Mouse (Mus musculus) liver, embryonic 16.5 days (tissue): ENCODE results near the gene Inhbc. TPM values are rescaled to one million over a fixed set of nuclear protein-coding genes. Genes with fewer than 3 reads are reported as not detected.

Experiments
- ATAC-seq: fragments of 200-750 bp; cut with Nextera tagmentation; 2 replicates; pipeline ENCODE4 v1.8.0; 2017; ENCODE audit warnings: low read depth, mild to moderate bottlenecking, moderate number of reproducible peaks, moderate library complexity
- H3K27ac ChIP-seq: fragments of 300-500 bp; sonication (generic); 2 replicates; pipeline ENCODE4 v1.5.1; 2014; ENCODE audit warnings: mild to moderate bottlenecking, low read length
- H3K27me3 ChIP-seq: fragments of 300-500 bp; sonication (generic); 2 replicates; pipeline ENCODE4 v1.6.1; 2014; ENCODE audit warnings: low read depth, low read length, mixed read lengths; ENCODE audit not compliant: control insufficient read depth, insufficient read depth
- H3K36me3 ChIP-seq: fragments of 300-500 bp; sonication (generic); 2 replicates; pipeline ENCODE4 v1.6.1; 2014; ENCODE audit warnings: mild to moderate bottlenecking; ENCODE audit not compliant: control insufficient read depth, insufficient read depth
- H3K4me1 ChIP-seq: fragments of 300-500 bp; sonication (generic); 2 replicates; pipeline ENCODE4 v1.6.1; 2014; ENCODE audit warnings: low read depth, low read length, mixed read lengths; ENCODE audit not compliant: control insufficient read depth
- H3K4me2 ChIP-seq: fragments of 300-500 bp; sonication (generic); 2 replicates; pipeline ENCODE4 v1.6.1; 2014; ENCODE audit warnings: low read depth, low read length, mixed read lengths
- H3K4me3 ChIP-seq: fragments of 300-500 bp; sonication (generic); 2 replicates; pipeline ENCODE4 v1.5.1; 2014; ENCODE audit warnings: low read depth, mild to moderate bottlenecking, low read length
- H3K9ac ChIP-seq: fragments of 300-500 bp; sonication (generic); 2 replicates; pipeline ENCODE4 v1.6.1; 2014; ENCODE audit warnings: low read depth, low read length
- H3K9me3 ChIP-seq: fragments of 300-500 bp; sonication (generic); replicated peaks from 2 replicates; pipeline ENCODE4 v1.6.1; 2016; ENCODE audit warnings: low read length; ENCODE audit not compliant: control insufficient read depth
- WGBS: fragments of 180-500 bp; shearing (Covaris S2); extraction: QIAGEN DNeasy Blood & Tissue Kit; methylation state at CpG from one replicate; pipeline ENCODE4 v1.1.7; 2014; ENCODE audit not compliant: insufficient replicate concordance; 5-methylcytosine and 5-hydroxymethylcytosine counted together
- polyA plus RNA-seq: library from polyadenylated mRNA; unstranded; fragments of >200 nt; fragmentation: Nextera tagmentation; extraction: Ambion mirVana; gene quantifications from 2 replicates; pipeline ENCODE4 v1.2.1, GENCODE M21; 2015

Gene Inhbc
- polyA plus RNA-seq, result 4.3 and 5.9 TPM in 2 replicates

DNA sequence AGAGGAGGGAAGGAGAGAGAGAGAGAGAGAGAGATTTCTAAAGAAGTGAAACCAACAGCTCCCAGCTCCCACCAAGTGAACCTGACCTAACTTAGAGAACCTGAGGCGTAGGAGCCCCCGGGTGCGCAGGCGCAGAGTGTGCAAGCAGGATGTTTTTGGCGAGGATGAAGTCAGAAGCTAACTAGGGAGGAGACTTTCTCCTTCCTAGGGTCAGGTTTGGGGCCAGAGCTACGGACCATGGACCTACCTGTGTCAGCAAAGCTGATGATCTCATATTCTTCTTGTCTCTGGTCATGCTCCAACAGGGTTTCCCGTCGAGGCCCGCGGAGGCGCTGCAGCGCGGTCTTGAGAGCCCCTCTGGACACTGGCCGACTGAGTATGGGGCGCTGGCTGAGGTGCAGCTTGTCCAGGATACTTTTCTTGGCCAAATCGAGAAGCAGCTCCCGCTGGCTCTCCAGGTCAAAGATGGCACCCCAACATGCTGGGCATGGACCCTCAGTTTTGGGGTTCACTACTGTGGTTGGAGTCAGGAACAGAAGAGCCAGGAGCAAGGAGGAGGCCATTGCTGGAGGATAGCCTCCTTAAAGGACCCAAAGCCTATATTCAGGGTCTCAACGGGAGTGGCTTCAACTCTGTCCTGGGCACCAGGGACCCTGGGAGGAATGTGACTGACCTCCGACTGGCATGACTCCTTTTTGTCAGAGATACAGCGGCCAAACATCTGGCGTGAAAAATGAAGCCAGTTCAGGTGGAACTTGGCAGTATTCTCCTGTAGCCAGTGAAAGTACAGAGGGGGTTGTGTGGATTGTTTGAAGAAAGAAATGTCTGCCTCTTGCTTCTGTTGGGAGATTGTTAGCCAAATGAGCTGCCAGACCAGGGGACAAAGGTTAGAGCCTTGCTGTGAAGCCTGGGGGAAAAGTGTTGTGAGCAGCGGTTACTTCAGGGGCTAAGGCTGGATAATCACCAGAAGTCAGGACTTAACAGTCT is at the start of gene Inhbc:
TSS of gene Inhbc (minus strand) at position 598 of the 987 bp plus-strand sequence.
- peak within 1 kb of the TSS; percentile 4; the same call in 1 of the 2 replicates for H3K9ac ChIP-seq
- H3K4me3 ChIP-seq, result no peak within 1 kb of the TSS
- 64% methylated on average over 22 of the region's 22 CpGs for WGBS
- no peaks in the 10 kb centered on the region for H3K9me3 ChIP-seq
- no peaks in the 10 kb centered on the region for H3K27me3 ChIP-seq
- no peaks in the 10 kb centered on the region for H3K4me1 ChIP-seq
- 0 out of 2 replicates have a peak, but pooled peaks have one; percentile 15 for ATAC-seq
- peak within 1 kb of the TSS; percentile 27 for H3K4me2 ChIP-seq
- H3K27ac ChIP-seq, result peak within 1 kb of the TSS; percentile 74
- no peaks in the 10 kb centered on the region for H3K36me3 ChIP-seq

DNA sequence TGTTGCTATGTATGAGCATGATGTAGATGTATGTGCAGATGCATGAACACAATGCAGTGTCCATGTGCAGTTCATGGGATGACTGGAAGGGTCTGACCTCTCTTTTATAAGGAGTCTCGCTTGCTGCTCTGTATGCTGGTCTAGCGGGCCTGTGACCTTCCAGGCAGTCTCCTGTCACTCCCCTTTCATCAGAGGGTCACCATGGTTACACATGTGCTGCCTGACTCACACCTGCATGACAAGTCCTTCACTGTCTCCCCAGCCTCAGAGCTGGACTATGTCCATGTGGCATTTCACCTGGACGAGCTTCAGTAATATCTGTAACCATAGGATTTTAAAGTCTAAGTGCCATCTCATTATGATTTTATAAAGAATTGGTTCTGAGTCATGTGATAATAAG is 43.9 kb upstream of the Inhbc start:
- Histone ChIP-seq H3K27me3 (no peaks in the 10 kb centered on the region), H3K4me2 (no peak overlapping the region), H3K4me1 (peaks cover 3% of the 10 kb centered on the region), H3K9ac (no peak overlapping the region), H3K9me3 (no peaks in the 10 kb centered on the region), H3K27ac (no peak overlapping the region), H3K4me3 (no peak overlapping the region), H3K36me3 (no peaks in the 10 kb centered on the region)
- 74% methylated on average over 3 of the region's 3 CpGs for whole genome bisulfite sequencing
- ATAC-seq, result 0 out of 2 replicates have a peak, but pooled peaks have one; percentile 17

DNA sequence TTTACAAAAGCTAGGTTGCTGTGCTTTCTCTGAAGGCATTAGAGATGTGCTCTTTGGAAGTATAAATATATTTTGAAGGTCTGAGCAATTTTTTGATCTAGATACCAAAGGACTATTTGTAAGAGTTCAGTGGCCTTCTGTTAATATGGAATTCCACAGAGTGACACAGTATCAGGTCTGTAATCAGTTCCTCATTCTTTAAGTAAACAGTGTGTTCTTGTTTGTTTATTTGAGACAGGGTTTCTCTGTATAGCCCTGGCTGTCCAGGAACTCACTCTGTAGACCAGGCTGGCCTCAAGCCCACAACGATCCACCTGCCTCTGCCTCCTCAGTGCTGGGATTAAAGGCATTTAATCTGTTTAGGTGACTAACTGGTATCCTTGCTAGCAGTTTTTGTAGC is 43.4 kb upstream of the Inhbc start:
- Histone ChIP-seq H3K4me2 (no peak overlapping the region), H3K4me1 (peaks cover 3% of the 10 kb centered on the region), H3K27ac (no peak overlapping the region), H3K9ac (no peak overlapping the region), H3K36me3 (no peaks in the 10 kb centered on the region), H3K27me3 (no peaks in the 10 kb centered on the region), H3K9me3 (no peaks in the 10 kb centered on the region), H3K4me3 (no peak overlapping the region)
- 81% methylated on average over 1 of the region's 1 CpGs for whole genome bisulfite sequencing
- no peak for ATAC-seq

DNA sequence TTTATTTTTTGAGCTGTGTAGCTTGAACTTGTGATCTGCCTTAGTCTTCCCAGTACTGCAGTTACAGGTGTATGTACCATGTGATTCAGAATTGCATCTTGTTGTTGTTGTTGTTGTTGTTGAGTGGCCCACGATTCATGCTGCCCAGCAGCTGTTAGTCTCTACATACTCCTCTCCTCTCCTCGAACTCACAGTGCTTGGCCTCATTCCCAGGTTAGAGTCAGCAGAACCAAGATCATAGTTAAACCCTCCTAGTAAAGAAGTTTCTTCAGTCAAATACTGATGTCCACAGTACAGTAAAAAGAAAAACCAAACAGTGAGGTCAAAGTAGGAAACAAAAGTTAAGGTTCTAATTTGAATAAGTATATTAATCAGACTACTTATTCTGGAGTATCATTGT is 42.5 kb upstream of the Inhbc start:
- Histone ChIP-seq H3K4me3 (no peak overlapping the region), H3K27me3 (no peaks in the 10 kb centered on the region), H3K9me3 (no peaks in the 10 kb centered on the region), H3K27ac (no peak overlapping the region), H3K36me3 (no peaks in the 10 kb centered on the region), H3K4me2 (no peak overlapping the region), H3K9ac (no peak overlapping the region), H3K4me1 (peaks cover 3% of the 10 kb centered on the region)
- ATAC-seq, result no peak
- 67% methylated on average over 2 of the region's 2 CpGs for WGBS

DNA sequence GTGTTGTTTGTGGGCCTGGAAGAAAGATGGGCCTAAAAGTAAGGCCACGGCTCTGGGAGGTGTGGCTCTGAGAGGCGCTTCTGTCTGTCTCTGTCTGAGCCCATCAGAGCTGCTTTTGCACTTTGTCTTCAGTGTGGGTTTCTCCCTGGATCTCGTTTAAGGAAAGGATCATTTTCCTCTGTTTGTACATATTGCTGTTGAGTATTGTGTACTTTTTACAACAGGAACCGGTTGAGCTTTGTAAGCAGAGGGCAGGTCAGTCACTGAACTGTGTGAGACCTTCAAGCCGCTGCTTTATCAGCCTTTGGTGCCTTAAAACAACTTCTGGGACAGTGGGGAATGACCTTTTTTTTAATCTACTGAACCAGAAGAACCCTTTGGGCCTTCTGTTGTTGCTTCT is 41.9 kb upstream of the Inhbc start:
- no peak overlapping the region for H3K4me3 ChIP-seq
- H3K27ac ChIP-seq, result peak overlapping the region; percentile 51; the same call in 1 of the 2 replicates
- no peaks in the 10 kb centered on the region for H3K27me3 ChIP-seq
- no peaks in the 10 kb centered on the region for H3K9me3 ChIP-seq
- no peak overlapping the region for H3K4me2 ChIP-seq
- H3K9ac ChIP-seq, result no peak overlapping the region
- 50% methylated on average over 5 of the region's 5 CpGs for WGBS
- no peak for ATAC-seq
- H3K36me3 ChIP-seq, result no peaks in the 10 kb centered on the region
- H3K4me1 ChIP-seq, result peaks cover 3% of the 10 kb centered on the region

DNA sequence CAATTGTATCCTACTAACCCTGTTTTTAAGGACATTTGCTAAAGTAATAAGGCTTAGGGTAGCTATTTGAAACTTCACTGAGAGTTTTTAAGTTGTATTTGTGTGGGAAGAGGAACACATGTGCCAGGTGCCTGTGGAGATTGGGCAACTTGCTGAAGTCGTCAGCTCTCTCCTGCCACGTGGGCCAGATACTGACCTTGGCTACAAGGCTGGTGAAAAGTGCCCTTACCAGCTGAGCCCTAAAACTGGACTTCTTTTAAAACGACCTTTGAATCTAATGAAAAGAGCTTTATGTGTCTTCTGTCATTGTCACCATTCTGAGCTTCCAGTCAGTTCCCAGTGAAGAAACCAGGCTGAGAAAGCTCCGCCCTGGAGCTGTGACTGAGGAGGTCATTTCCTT is 37.2 kb upstream of the Inhbc start:
- Histone ChIP-seq H3K4me2 (no peak overlapping the region), H3K9me3 (no peaks in the 10 kb centered on the region), H3K36me3 (no peaks in the 10 kb centered on the region), H3K9ac (no peak overlapping the region), H3K27me3 (no peaks in the 10 kb centered on the region), H3K4me1 (peaks cover 3% of the 10 kb centered on the region), H3K27ac (no peak overlapping the region), H3K4me3 (no peak overlapping the region)
- 44% methylated on average over 4 of the region's 4 CpGs for WGBS
- no peak for ATAC-seq

DNA sequence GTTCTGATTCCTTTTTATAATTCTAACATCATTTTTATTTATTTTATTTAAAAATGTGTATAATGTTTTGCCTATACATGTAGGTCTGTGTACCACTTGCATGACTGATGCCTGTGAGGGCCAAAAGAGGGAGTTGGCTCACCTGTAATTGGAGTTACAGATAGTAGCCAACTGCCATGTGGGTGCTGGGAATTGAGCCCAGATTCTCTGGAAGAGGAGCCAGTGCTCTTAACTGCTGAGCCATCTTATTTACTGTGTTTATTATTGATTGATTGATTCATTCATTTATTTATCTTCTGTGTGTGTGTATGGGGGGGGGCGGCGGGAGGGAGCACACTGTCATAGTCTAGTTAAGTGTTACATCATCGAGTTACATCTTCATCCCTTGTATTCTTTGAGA is 34.5 kb upstream of the Inhbc start:
- no peak overlapping the region for H3K9ac ChIP-seq
- no peaks in the 10 kb centered on the region for H3K4me1 ChIP-seq
- 81% methylated on average over 3 of the region's 3 CpGs for WGBS
- H3K36me3 ChIP-seq, result peaks cover 13% of the 10 kb centered on the region
- no peak for ATAC-seq
- no peak overlapping the region for H3K4me3 ChIP-seq
- no peaks in the 10 kb centered on the region for H3K9me3 ChIP-seq
- H3K4me2 ChIP-seq, result no peak overlapping the region
- H3K27me3 ChIP-seq, result no peaks in the 10 kb centered on the region
- no peak overlapping the region for H3K27ac ChIP-seq

DNA sequence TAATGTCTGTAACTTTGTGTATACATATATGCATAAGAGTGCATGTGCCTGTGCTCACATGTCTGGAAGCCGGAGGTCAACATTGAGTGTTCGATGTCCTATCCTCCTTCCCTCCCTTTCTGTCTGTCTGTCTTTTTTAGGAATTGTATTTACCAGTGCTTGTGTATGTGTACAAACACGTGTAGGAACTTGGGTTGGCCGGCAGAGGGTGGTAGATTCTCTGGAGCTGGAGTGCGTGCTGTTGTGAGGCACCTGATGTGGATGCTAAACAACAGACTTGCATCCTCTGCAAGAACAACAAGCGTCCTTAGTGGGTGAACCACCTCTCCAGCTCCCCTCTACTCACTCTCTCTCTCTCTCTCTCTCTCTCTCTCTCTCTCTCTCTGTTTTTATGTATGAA is 21.5 kb upstream of the Inhbc start:
- H3K27ac ChIP-seq, result no peak overlapping the region
- H3K36me3 ChIP-seq, result no peaks in the 10 kb centered on the region; the same call in none of the 2 replicates
- H3K27me3 ChIP-seq, result no peaks in the 10 kb centered on the region
- no peaks in the 10 kb centered on the region for H3K9me3 ChIP-seq
- no peak overlapping the region for H3K4me2 ChIP-seq
- no peak overlapping the region for H3K9ac ChIP-seq
- 73% methylated on average over 6 of the region's 6 CpGs for WGBS
- no peak for ATAC-seq
- H3K4me3 ChIP-seq, result no peak overlapping the region
- no peaks in the 10 kb centered on the region for H3K4me1 ChIP-seq

DNA sequence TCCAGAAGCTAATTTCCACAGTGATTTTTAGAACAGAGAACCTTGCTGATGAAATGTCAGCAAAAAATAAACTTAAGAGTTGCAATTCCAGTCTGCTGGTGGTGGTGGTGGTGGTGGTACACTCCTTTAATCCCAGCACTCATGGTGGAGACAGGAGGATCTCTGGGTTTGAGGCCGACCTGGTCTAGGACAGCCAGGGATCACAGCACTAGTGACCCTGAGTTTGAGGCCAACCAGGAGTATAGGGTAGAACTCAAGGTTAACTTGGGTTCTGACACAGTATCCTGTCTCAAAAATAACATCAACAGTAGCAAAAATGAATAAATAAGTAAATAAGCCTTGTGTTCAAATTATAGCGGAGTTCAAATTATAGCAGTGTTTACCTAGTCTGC is 11.5 kb upstream of the Inhbc start:
- no peaks in the 10 kb centered on the region; the same call in 1 of the 2 replicates for H3K36me3 ChIP-seq
- H3K4me2 ChIP-seq, result peak overlapping the region; percentile 79
- no peaks in the 10 kb centered on the region for H3K9me3 ChIP-seq
- H3K27me3 ChIP-seq, result no peaks in the 10 kb centered on the region
- H3K27ac ChIP-seq, result peak overlapping the region; percentile 12; the same call in 1 of the 2 replicates
- ATAC-seq, result no peak
- H3K4me3 ChIP-seq, result peak overlapping the region; percentile 79
- peaks cover 16% of the 10 kb centered on the region for H3K4me1 ChIP-seq
- 55% methylated on average over 2 of the region's 2 CpGs for WGBS
- no peak overlapping the region for H3K9ac ChIP-seq
